Mouse (Mus musculus): ENCODE results near the gene 1520401A03Rik. TPM values are rescaled to one million over a fixed set of nuclear protein-coding genes. Genes with fewer than 3 reads are reported as not detected.

The 1520401A03Rik gene
- polyA plus RNA-seq, 1 experiment from 2014 or later, result not detected

DNA sequence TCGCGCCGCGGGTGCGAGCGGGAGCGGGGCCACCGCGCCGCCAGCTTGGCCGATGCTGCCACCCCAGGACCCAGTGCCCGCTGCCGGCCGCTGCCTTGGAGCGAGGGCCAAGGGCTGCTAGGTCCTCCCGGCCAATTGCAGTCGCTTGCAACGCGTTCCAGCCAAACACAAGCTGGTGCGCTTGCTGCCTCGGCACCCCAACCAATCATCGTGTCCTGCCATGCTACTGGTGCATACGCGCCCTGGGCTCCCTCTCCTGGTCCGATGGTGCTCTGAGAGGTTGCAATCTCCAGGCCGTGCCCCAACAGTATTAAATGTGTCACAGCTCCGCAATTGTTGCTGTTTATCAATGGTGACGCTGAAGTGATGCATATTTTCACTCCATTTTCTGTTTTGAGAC lies 22.5 kb downstream of the 1520401A03Rik start:
- H3K4me3 ChIP-seq (ENCODE audit: inconsistent target), result no peak overlapping the region
- H3K36me3 ChIP-seq (ENCODE audit: inconsistent target), result no peaks in the 10 kb centered on the region
- no peaks in the 10 kb centered on the region for H3K79me2 ChIP-seq (ENCODE audit: inconsistent target)
- H3K27ac ChIP-seq, result no peak overlapping the region
- under 1% methylated on average over 28 of the region's 28 CpGs for WGBS (ENCODE audit: missing documents)

GRCm38 (mm10) chr17:23699131-23700077 lies 23.2 kb downstream of the 1520401A03Rik start:
- no peaks in the 10 kb centered on the region for H3K36me3 ChIP-seq (ENCODE audit: inconsistent target)
- H3K4me3 ChIP-seq (ENCODE audit: inconsistent target), result no peak overlapping the region
- no peak overlapping the region for H3K27ac ChIP-seq
- no peaks in the 10 kb centered on the region for H3K79me2 ChIP-seq (ENCODE audit: inconsistent target)
- WGBS (ENCODE audit: missing documents), result 4% methylated on average over 97 of the region's 101 CpGs

DNA sequence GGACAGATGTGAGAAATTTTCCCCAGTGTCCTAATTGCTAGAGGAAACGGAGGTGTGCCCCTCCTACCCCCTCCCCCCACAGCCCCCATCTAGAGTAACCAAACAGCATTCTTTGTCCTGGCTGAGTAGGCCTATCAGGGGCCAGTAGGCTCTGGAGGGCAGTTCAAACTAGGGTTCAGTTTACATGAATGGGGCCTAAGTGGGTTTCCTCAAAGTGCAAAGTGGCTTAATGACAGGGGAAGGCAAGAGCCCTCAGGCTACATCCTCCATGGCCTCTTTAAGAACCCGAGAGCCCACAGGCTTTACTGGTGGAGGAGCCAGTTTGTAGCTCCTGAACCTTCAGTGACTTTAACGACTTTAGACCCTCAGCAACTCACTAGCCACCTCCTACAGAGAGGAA lies 26.8 kb downstream of the 1520401A03Rik start:
- Histone ChIP-seq H3K36me3 (ENCODE audit: inconsistent target) (no peaks in the 10 kb centered on the region), H3K27ac (no peak overlapping the region), H3K4me3 (ENCODE audit: inconsistent target) (no peak overlapping the region), H3K79me2 (ENCODE audit: inconsistent target) (no peaks in the 10 kb centered on the region)
- WGBS (ENCODE audit: missing documents), result 78% methylated on average over 2 of the region's 3 CpGs

DNA sequence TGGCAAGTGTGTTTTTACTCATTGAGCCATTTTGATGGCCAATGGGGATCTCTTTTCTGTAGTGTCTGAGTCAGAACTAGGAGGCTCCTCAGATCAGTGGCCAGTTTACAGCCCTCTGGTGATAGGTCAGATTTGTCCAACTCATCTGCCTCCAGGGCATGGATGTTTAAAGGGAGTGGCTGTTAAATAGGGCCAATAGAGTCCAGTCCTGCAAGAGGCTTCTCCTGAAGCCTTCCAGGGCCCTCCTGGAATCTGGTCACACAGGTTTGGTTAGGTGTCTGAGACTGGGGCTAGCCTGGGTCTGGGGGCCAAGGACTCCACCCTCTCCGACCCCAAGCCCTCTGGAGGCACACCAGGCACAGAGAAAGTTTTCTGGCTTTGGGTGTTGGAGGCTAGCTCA lies 28.1 kb downstream of the 1520401A03Rik start:
- Histone ChIP-seq H3K27ac (no peak overlapping the region), H3K4me3 (ENCODE audit: inconsistent target) (no peak overlapping the region), H3K36me3 (ENCODE audit: inconsistent target) (no peaks in the 10 kb centered on the region), H3K79me2 (ENCODE audit: inconsistent target) (no peaks in the 10 kb centered on the region)
- WGBS (ENCODE audit: missing documents), result 94% methylated on average over 1 of the region's 1 CpGs

- no peaks in the 10 kb centered on the region for H3K79me2 ChIP-seq (ENCODE audit: inconsistent target)
- WGBS (ENCODE audit: missing documents), result 51% methylated on average over 15 of the region's 15 CpGs
- no peak within 1 kb of the TSS for H3K27ac ChIP-seq
- no peaks in the 10 kb centered on the region for H3K36me3 ChIP-seq (ENCODE audit: inconsistent target)
- no peak within 1 kb of the TSS for H3K4me3 ChIP-seq (ENCODE audit: inconsistent target)
Observed at GRCm38 (mm10) chr17:23683856-23684672, 38.5 kb downstream of the 1520401A03Rik start, which contains the start of gene Cldn9. Cldn9 (minus strand) TSS chr17:23684026.

GRCm38 (mm10) chr17:23683226-23683625 lies 39.4 kb downstream of the 1520401A03Rik start:
- Histone ChIP-seq H3K27ac (no peak overlapping the region), H3K4me3 (ENCODE audit: inconsistent target) (no peak overlapping the region), H3K36me3 (ENCODE audit: inconsistent target) (no peaks in the 10 kb centered on the region), H3K79me2 (ENCODE audit: inconsistent target) (no peaks in the 10 kb centered on the region)
- 61% methylated on average over 14 of the region's 15 CpGs for WGBS (ENCODE audit: missing documents)

DNA sequence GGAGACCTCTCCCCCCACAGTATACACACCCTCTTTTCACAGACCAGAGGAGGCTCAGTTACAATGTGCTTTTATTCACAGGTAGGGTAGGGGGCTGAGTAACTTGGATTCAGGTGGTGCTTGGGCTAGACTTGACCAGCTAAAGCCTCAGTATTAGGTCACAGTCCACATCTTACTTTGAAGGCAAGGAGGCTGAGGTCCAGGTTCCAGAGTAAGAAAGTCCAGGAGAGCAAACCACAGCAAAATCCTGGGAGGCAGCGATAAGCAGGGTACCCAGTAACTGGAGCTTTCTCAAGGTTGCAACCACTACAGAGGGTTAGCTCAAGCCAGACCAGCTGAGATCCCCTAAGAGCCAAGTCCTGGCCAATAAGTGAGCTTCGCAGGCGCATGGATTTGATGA lies 40.1 kb downstream of the 1520401A03Rik start:
- no peaks in the 10 kb centered on the region for H3K36me3 ChIP-seq (ENCODE audit: inconsistent target)
- H3K27ac ChIP-seq, result no peak overlapping the region
- H3K4me3 ChIP-seq (ENCODE audit: inconsistent target), result no peak overlapping the region
- WGBS (ENCODE audit: missing documents), result 97% methylated on average over 3 of the region's 3 CpGs
- no peaks in the 10 kb centered on the region for H3K79me2 ChIP-seq (ENCODE audit: inconsistent target)

GRCm38 (mm10) chr17:23682092-23682491 lies 40.5 kb downstream of the 1520401A03Rik start:
- no peak overlapping the region for H3K4me3 ChIP-seq (ENCODE audit: inconsistent target)
- no peaks in the 10 kb centered on the region for H3K79me2 ChIP-seq (ENCODE audit: inconsistent target)
- no peak overlapping the region for H3K27ac ChIP-seq
- 94% methylated on average over 4 of the region's 4 CpGs for WGBS (ENCODE audit: missing documents)
- no peaks in the 10 kb centered on the region for H3K36me3 ChIP-seq (ENCODE audit: inconsistent target)

GRCm38 (mm10) chr17:23681086-23681485 lies 41.5 kb downstream of the 1520401A03Rik start:
- H3K27ac ChIP-seq, result no peak overlapping the region
- WGBS (ENCODE audit: missing documents), result 73% methylated on average over 8 of the region's 10 CpGs
- H3K36me3 ChIP-seq (ENCODE audit: inconsistent target), result no peaks in the 10 kb centered on the region
- no peak overlapping the region for H3K4me3 ChIP-seq (ENCODE audit: inconsistent target)
- H3K79me2 ChIP-seq (ENCODE audit: inconsistent target), result no peaks in the 10 kb centered on the region

DNA sequence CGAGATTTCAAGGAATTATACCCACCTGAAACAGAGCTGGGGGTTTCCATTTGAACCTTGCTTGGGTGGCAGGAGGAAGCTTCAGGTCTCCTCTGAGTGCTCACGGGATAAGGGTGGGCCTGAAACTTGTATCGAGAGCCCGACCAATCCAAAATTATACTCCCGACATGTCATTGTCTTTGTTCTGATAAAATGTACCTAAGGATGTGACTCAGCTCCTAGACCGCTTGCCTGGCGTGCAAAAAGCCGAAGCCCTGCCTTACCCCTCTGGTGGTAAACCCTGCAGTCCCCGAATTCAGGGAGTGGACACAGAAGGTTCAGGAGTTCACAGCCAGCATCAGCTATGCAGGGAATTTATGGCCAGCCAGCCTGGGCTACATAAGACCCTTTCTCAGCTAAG lies 42.2 kb downstream of the 1520401A03Rik start:
- Histone ChIP-seq H3K36me3 (ENCODE audit: inconsistent target) (no peaks in the 10 kb centered on the region), H3K4me3 (ENCODE audit: inconsistent target) (no peak overlapping the region), H3K27ac (no peak overlapping the region), H3K79me2 (ENCODE audit: inconsistent target) (no peaks in the 10 kb centered on the region)
- WGBS (ENCODE audit: missing documents), result 86% methylated on average over 9 of the region's 9 CpGs

DNA sequence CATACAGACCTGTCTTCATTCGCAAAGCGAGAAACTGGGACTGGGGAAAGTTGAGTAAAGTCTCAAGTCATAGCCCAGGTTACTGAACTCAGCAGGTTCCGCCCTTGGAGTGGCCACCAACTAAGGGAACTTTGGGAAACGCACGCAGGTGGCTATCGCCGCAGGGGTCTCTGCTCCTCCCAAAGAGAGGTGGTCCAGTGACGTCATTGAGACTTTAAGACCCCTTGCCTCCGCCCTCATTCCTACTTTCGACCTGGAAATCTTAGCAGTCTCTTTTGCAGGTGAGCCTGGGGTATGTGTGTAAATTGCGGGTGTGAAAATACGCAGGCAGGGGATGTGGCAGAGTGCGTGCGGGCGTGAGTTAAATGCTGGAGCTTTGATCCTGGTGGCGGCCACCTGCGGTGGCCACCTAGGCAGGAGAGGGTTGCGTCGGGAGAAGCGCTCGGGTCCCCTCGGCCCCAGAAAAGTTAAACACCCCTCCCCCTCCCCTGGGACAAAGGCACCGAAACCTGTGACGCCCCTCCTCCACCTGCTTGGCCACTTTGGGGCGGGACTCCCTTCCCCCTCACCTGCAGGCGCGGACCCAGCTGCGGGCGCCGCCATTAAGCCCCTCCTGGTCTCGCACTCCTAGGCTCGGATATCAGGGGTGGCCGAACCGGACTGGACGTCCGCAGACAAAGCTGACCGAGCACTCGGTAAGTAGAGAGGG lies 43.3 kb downstream of the 1520401A03Rik start, which contains the start of gene Cldn6:
Cldn6 (plus strand) TSS at position 123 of the 709 bp plus-strand sequence.
- Histone ChIP-seq H3K36me3 (ENCODE audit: inconsistent target) (no peaks in the 10 kb centered on the region), H3K79me2 (ENCODE audit: inconsistent target) (peaks cover 8% of the 10 kb centered on the region; the same call in 1 of the 2 replicates), H3K4me3 (ENCODE audit: inconsistent target) (no peak within 1 kb of the TSS), H3K27ac (no peak within 1 kb of the TSS)
- 21% methylated on average over 38 of the region's 38 CpGs for WGBS (ENCODE audit: missing documents)

DNA sequence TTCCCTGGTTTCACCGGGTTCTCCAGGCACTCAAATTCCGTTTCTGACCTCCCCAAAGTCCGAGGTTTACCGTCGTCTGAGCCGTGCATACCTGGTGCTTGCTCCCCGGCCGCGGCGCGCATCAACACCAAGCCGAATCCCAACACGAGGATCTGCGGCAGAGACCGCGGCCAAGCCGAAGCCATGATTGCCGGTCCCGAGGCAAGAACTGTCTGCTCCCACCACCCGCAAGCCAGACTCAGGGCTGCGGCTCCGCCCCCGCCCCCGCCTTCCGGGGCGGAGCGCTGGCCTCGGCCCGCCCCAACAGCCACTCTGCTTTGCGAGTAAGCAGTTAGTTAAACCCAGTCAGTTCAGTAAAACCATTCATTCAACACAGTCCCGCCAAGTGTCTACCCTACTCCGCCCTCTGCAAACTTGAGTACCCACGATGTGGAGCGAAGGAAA lies 45.3 kb downstream of the 1520401A03Rik start, which contains the start of gene Tnfrsf12a:
Tnfrsf12a (minus strand) TSS at position 233 of the 444 bp plus-strand sequence.
- peaks cover 18% of the 10 kb centered on the region; the same call in 1 of the 2 replicates for H3K79me2 ChIP-seq (ENCODE audit: inconsistent target)
- WGBS (ENCODE audit: missing documents), result under 1% methylated on average over 33 of the region's 34 CpGs
- H3K4me3 ChIP-seq (ENCODE audit: inconsistent target), result peak within 1 kb of the TSS; percentile 65
- H3K36me3 ChIP-seq (ENCODE audit: inconsistent target), result no peaks in the 10 kb centered on the region
- peak within 1 kb of the TSS; percentile 24; the same call in 1 of the 2 replicates for H3K27ac ChIP-seq

GRCm38 (mm10) chr17:23676473-23677031 lies 46.0 kb downstream of the 1520401A03Rik start:
- peak overlapping the region; percentile 24; the same call in 1 of the 2 replicates for H3K27ac ChIP-seq
- 0% methylated on average over 37 of the region's 37 CpGs for WGBS (ENCODE audit: missing documents)
- H3K79me2 ChIP-seq (ENCODE audit: inconsistent target), result peaks cover 18% of the 10 kb centered on the region; the same call in 1 of the 2 replicates
- H3K4me3 ChIP-seq (ENCODE audit: inconsistent target), result peak overlapping the region; percentile 65
- H3K36me3 ChIP-seq (ENCODE audit: inconsistent target), result no peaks in the 10 kb centered on the region
